Mouse (Mus musculus): ENCODE measurements around the gene Sppl3. TPM values are rescaled to one million over a fixed set of nuclear protein-coding genes. Genes with fewer than 3 reads are reported as not detected.

Sppl3 gene
- polyA plus RNA-seq, 1 experiment: 47.7 TPM

DNA sequence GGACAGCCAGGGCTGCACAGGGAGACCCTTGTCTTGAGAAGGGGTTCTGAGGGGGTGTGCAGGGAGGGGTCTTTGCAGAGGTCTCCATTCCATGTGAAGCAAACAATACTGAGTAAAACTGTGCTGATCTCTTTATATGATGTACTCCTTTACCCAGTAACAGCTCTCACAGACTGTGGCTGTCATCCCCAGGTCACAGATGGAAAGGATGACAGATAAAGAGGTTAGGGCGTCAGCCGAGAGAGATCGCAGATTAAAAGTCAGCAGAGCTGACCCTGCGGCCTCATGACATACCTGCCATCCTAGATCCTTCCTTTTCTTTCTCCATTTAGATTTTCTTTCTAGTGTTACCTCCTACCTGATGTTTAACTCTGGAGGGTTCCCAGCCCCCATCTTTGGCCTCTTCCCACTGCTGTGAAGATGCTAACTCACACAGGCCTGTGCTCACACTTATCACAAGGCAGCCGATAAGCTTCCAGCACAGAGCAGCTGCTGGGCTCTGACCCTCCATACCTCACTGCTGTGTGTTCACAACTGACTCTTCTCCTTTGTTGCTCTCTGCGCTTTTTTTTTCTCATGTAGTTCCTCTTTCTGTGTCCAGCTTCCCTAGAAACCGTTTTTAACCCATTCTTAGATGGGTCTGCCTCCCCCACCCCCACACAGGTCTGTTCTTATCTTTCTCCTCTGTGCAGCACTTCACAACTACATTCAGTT lies 47.8 kb downstream of the Sppl3 start:
- 32% methylated on average over 7 of the region's 7 CpGs for WGBS
- no peaks in the 10 kb centered on the region for H3K27me3 ChIP-seq (ENCODE audit: control insufficient read depth, insufficient read depth, low read length)
- H3K4me1 ChIP-seq (ENCODE audit: control insufficient read depth, insufficient read depth, insufficient read length): peaks cover 15% of the 10 kb centered on the region
- no peak overlapping the region for H3K27ac ChIP-seq (ENCODE audit: insufficient read depth, low read length)
- TF ChIP-seq CTCF (IDR thresholded peaks at IDR 0.05; ENCODE audit: extremely low read depth, insufficient read depth, insufficient read length, insufficient replicate concordance) (no peak), POLR2A (IDR thresholded peaks at IDR 0.05; ENCODE audit: low read depth, low read length) (no peak)
- H3K4me3 ChIP-seq (ENCODE audit: extremely low read depth, insufficient read depth, insufficient read length): no peak overlapping the region
- DNase-seq (ENCODE audit: low read depth in 1 of 2, low spot score in 2 of 2): no peak
- H3K36me3 ChIP-seq (ENCODE audit: control insufficient read depth, insufficient read depth, low read length): no peaks in the 10 kb centered on the region

DNA sequence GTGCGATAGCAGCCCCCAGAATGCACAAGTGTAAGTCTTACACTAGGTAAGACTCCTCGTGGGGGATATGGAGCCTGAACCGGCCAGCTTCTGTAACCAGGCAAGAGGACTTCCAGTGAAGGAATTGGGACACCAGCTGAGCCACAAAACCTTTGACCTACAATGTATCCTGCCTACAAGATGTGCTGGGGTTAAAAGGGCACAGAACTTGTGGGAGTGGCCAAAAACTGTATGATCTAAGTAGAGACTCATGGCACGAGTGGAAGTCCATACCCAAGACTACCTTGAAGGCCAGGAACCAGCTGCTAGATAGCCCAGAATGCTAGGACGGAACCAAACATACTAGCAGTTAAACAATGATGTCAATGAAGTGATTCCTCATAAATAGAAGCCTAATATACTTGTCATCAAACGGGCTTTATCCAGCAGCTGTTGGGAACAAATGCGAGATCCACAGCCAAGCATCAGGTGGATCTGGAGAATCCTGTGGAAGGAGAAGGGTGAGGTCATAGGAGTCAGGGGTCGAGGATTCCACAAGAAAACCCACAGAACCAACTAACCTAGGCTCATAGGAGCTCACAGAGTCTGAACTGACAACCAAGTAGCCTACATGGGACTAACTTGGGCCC lies 49.2 kb downstream of the Sppl3 start:
- H3K27me3 ChIP-seq (ENCODE audit: control insufficient read depth, insufficient read depth, low read length): no peaks in the 10 kb centered on the region
- peaks cover 2% of the 10 kb centered on the region; the same call in 1 of the 2 replicates for H3K36me3 ChIP-seq (ENCODE audit: control insufficient read depth, insufficient read depth, low read length)
- 82% methylated on average over 8 of the region's 8 CpGs for WGBS
- no peak for DNase-seq (ENCODE audit: low read depth in 1 of 2, low spot score in 2 of 2)
- H3K4me3 ChIP-seq (ENCODE audit: extremely low read depth, insufficient read depth, insufficient read length): no peak overlapping the region
- TF ChIP-seq CTCF (IDR thresholded peaks at IDR 0.05; ENCODE audit: extremely low read depth, insufficient read depth, insufficient read length, insufficient replicate concordance) (no peak), POLR2A (IDR thresholded peaks at IDR 0.05; ENCODE audit: low read depth, low read length) (no peak)
- H3K4me1 ChIP-seq (ENCODE audit: control insufficient read depth, insufficient read depth, insufficient read length): peaks cover 15% of the 10 kb centered on the region; the same call in 1 of the 2 replicates
- H3K27ac ChIP-seq (ENCODE audit: insufficient read depth, low read length): no peak overlapping the region

DNA sequence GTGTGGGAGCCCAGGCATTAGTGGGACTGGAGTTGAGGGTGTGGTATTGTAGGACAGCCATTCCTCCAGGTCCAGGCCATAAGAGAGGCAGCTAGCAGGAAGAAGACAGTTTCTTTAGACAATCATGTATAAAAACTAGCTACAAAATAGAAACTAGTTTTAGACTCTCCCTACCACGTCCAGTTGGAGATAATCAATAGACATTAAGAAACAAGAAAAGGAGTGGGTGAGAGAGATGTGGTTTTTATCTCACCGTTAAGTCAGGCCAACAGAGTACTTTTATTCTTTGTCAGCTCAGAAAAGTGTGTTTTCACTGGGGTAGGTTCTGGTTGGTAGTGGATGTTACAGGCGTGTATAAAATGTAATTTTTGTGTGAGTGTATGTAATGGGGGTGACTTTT lies 50.0 kb downstream of the Sppl3 start:
- 84% methylated on average over 3 of the region's 3 CpGs for WGBS
- Histone ChIP-seq H3K36me3 (ENCODE audit: control insufficient read depth, insufficient read depth, low read length) (peaks cover 4% of the 10 kb centered on the region; the same call in 1 of the 2 replicates), H3K4me3 (ENCODE audit: extremely low read depth, insufficient read depth, insufficient read length) (no peak overlapping the region), H3K27me3 (ENCODE audit: control insufficient read depth, insufficient read depth, low read length) (no peaks in the 10 kb centered on the region), H3K4me1 (ENCODE audit: control insufficient read depth, insufficient read depth, insufficient read length) (peaks cover 11% of the 10 kb centered on the region; the same call in 1 of the 2 replicates), H3K27ac (ENCODE audit: insufficient read depth, low read length) (no peak overlapping the region)
- no peak for TF ChIP-seq POLR2A (IDR thresholded peaks at IDR 0.05; ENCODE audit: low read depth, low read length)
- no peak for TF ChIP-seq CTCF (IDR thresholded peaks at IDR 0.05; ENCODE audit: extremely low read depth, insufficient read depth, insufficient read length, insufficient replicate concordance)
- no peak for DNase-seq (ENCODE audit: low read depth in 1 of 2, low spot score in 2 of 2)

DNA sequence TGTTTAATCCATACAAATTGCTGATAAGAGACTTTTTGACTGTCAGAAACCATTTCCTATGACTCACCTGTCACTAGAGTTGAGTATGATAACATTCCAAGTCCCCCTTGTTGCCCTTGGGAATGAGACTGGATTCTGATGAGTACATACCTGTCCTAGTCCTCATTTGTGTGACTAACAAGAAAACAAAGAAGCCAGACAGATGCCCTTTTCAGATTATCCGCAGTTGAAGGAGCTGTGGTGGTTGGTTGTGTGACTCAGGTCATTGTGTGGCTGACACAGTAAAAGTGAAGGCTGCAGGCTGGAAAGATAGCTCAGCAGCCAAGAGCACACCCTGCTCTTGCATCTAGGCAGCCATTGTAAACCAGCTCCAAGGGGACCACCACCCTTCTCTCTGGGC lies 51.6 kb downstream of the Sppl3 start:
- H3K4me1 ChIP-seq (ENCODE audit: control insufficient read depth, insufficient read depth, insufficient read length): peaks cover 7% of the 10 kb centered on the region; the same call in 1 of the 2 replicates
- no peak for DNase-seq (ENCODE audit: low read depth in 1 of 2, low spot score in 2 of 2)
- H3K27ac ChIP-seq (ENCODE audit: insufficient read depth, low read length): no peak overlapping the region
- no peaks in the 10 kb centered on the region for H3K27me3 ChIP-seq (ENCODE audit: control insufficient read depth, insufficient read depth, low read length)
- 89% methylated on average over 1 of the region's 1 CpGs for WGBS
- no peak for TF ChIP-seq POLR2A (IDR thresholded peaks at IDR 0.05; ENCODE audit: low read depth, low read length)
- no peak for TF ChIP-seq CTCF (IDR thresholded peaks at IDR 0.05; ENCODE audit: extremely low read depth, insufficient read depth, insufficient read length, insufficient replicate concordance)
- H3K36me3 ChIP-seq (ENCODE audit: control insufficient read depth, insufficient read depth, low read length): peaks cover 4% of the 10 kb centered on the region; the same call in 1 of the 2 replicates
- no peak overlapping the region for H3K4me3 ChIP-seq (ENCODE audit: extremely low read depth, insufficient read depth, insufficient read length)

DNA sequence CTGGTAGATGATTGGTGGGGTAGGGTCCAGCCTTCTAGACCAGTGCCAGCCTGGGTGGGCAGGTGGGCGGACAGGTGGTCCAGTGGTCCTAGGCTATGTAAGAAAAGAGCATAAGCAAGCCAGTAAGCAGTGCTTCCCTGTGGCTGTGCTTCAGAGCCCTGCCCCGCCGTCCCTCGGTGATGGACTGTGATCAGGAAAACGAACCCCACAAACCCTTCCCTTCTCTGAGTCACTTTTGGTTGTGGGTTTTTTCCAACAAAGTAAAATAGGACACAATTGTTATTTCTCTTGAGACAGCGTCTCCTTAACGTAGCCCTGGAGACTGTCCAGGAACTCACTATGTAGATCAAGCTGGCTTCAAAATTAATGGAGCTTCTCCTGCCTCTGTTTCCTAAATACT lies 52.5 kb downstream of the Sppl3 start:
- no peaks in the 10 kb centered on the region for H3K27me3 ChIP-seq (ENCODE audit: control insufficient read depth, insufficient read depth, low read length)
- H3K4me1 ChIP-seq (ENCODE audit: control insufficient read depth, insufficient read depth, insufficient read length): peaks cover 6% of the 10 kb centered on the region; the same call in 1 of the 2 replicates
- H3K4me3 ChIP-seq (ENCODE audit: extremely low read depth, insufficient read depth, insufficient read length): no peak overlapping the region
- H3K36me3 ChIP-seq (ENCODE audit: control insufficient read depth, insufficient read depth, low read length): peaks cover 4% of the 10 kb centered on the region; the same call in 1 of the 2 replicates
- 93% methylated on average over 7 of the region's 7 CpGs for WGBS
- TF ChIP-seq POLR2A (IDR thresholded peaks at IDR 0.05; ENCODE audit: low read depth, low read length): no peak
- TF ChIP-seq CTCF (IDR thresholded peaks at IDR 0.05; ENCODE audit: extremely low read depth, insufficient read depth, insufficient read length, insufficient replicate concordance): no peak
- DNase-seq (ENCODE audit: low read depth in 1 of 2, low spot score in 2 of 2): no peak
- no peak overlapping the region for H3K27ac ChIP-seq (ENCODE audit: insufficient read depth, low read length)

DNA sequence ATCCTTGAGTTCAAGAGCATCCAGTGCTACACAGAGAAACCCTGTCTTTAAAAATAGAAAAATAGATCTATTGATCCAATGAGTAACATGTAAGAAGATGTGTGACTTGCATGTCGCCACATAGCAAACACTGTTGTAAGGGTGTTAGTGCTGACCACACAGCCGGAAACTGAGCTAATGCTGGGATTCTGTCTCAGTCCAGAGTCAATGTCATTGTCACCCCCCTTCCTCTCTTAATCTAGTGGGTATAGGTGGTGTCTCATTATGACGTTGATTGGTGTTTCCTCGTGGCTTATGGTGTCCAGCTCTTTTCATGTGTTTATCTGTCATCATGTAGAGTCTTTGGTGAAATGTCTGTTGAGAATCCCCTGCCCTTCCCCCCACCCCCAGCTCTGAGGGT lies 55.3 kb downstream of the Sppl3 start:
- no peaks in the 10 kb centered on the region for H3K27me3 ChIP-seq (ENCODE audit: control insufficient read depth, insufficient read depth, low read length)
- no peaks in the 10 kb centered on the region; the same call in 1 of the 2 replicates for H3K4me1 ChIP-seq (ENCODE audit: control insufficient read depth, insufficient read depth, insufficient read length)
- DNase-seq (ENCODE audit: low read depth in 1 of 2, low spot score in 2 of 2): no peak
- 66% methylated on average over 4 of the region's 4 CpGs for WGBS
- peaks cover 4% of the 10 kb centered on the region; the same call in 1 of the 2 replicates for H3K36me3 ChIP-seq (ENCODE audit: control insufficient read depth, insufficient read depth, low read length)
- TF ChIP-seq CTCF (IDR thresholded peaks at IDR 0.05; ENCODE audit: extremely low read depth, insufficient read depth, insufficient read length, insufficient replicate concordance): no peak
- no peak for TF ChIP-seq POLR2A (IDR thresholded peaks at IDR 0.05; ENCODE audit: low read depth, low read length)
- H3K4me3 ChIP-seq (ENCODE audit: extremely low read depth, insufficient read depth, insufficient read length): no peak overlapping the region
- H3K27ac ChIP-seq (ENCODE audit: insufficient read depth, low read length): no peak overlapping the region
